Mouse (Mus musculus): ENCODE measurements around the gene Gm21964. TPM values are rescaled to one million over a fixed set of nuclear protein-coding genes. Genes with fewer than 3 reads are reported as not detected.

Gene Gm21964
- polyA plus RNA-seq, 1 experiment from 2014 or later = not detected

DNA sequence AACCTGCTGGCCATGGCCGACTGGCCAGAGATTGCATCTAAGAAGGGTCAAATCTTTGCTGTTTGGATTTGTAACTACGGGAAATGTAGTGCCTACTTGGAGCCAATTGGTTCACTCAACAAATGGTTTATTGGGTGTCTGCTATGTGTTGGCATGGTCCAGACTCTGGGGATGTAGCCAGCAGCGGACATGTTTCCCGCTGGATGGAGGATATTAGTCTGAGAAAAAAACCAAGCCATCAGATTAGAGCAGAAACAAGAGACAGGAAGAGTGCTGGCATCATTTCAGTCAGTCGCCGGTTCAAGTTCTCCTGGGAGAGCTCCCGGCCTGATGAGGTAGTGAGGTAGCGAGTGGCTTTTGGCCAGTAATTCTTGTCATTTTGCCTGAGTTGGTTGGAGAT, 33.2 kb downstream of the Gm21964 start:
- DNase-seq (ENCODE audit: low spot score) (no peak), ATAC-seq (replicated peaks; ENCODE audit: insufficient number of reproducible peaks, low FRiP score, low TSS enrichment, low read depth) (no peak)
- no peaks in the 10 kb centered on the region for H3K4me1 ChIP-seq (ENCODE audit: control insufficient read depth, insufficient read depth, low read length)
- 90% methylated on average over 8 of the region's 8 CpGs for WGBS
- H3K4me2 ChIP-seq (ENCODE audit: low read depth, low read length) = no peak overlapping the region
- H3K27ac ChIP-seq (replicated peaks; ENCODE audit: low read depth, low read length) = no peak overlapping the region
- no peaks in the 10 kb centered on the region for H3K9me3 ChIP-seq (replicated peaks; ENCODE audit: control insufficient read depth, low read length)
- no peaks in the 10 kb centered on the region for H3K36me3 ChIP-seq (replicated peaks; ENCODE audit: control insufficient read depth, insufficient read depth, low read depth, low read length)
- H3K27me3 ChIP-seq (ENCODE audit: control insufficient read depth, insufficient read depth, low read length) = no peaks in the 10 kb centered on the region
- H3K9ac ChIP-seq (replicated peaks; ENCODE audit: low read length) = no peak overlapping the region
- H3K4me3 ChIP-seq (ENCODE audit: low read depth, low read length) = no peak overlapping the region

DNA sequence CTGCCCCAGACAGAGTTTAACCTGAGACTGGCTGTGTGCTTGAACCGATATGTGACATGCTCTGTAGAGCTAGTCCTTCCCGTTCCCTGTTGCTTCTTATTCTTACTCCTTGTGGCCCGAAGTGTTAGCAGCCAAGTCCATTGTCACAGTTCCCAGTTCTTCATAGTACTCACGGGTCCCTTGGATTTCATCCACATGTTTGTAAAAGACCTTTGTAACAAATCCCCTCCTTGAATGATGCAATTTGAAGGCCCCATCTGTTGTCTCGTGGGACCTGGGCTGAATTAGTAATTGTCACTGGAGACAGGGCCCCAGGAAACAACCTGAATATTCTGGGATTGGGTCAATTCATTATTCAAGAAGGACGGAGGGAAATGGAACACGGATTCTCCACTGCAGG, 34.5 kb downstream of the Gm21964 start:
- 81% methylated on average over 7 of the region's 7 CpGs for WGBS

DNA sequence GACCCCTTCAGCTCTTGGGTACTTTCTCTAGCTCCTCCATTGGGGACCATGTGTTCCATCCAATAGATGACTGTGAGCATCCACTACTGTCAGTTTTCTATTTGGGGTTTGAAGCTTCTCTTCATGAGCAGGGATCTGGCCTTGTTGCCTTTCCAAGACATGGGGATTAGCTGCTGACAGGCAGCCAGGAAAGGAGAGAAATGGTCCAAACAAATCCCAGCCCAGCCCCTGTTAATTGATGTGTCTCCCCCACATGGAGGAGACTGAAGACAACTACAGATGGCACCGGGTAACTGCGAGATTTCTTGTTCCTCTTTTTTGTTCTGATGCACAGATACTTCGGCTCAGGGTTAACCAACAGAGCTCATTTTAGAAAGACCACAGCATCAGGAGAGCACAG, 39.1 kb downstream of the Gm21964 start:
- ATAC-seq (replicated peaks; ENCODE audit: insufficient number of reproducible peaks, low FRiP score, low TSS enrichment, low read depth) (no peak), DNase-seq (ENCODE audit: low spot score) (no peak)
- Histone ChIP-seq H3K4me3 (ENCODE audit: low read depth, low read length) (no peak overlapping the region), H3K4me1 (ENCODE audit: control insufficient read depth, insufficient read depth, low read length) (no peaks in the 10 kb centered on the region), H3K4me2 (ENCODE audit: low read depth, low read length) (no peak overlapping the region), H3K36me3 (replicated peaks; ENCODE audit: control insufficient read depth, insufficient read depth, low read depth, low read length) (no peaks in the 10 kb centered on the region), H3K27ac (replicated peaks; ENCODE audit: low read depth, low read length) (no peak overlapping the region), H3K9me3 (replicated peaks; ENCODE audit: control insufficient read depth, low read length) (no peaks in the 10 kb centered on the region), H3K27me3 (ENCODE audit: control insufficient read depth, insufficient read depth, low read length) (no peaks in the 10 kb centered on the region), H3K9ac (replicated peaks; ENCODE audit: low read length) (no peak overlapping the region)
- WGBS = 81% methylated on average over 3 of the region's 3 CpGs

More for the DNA sequence above, 34.5 kb downstream of the Gm21964 start:
- ATAC-seq (replicated peaks; ENCODE audit: insufficient number of reproducible peaks, low FRiP score, low TSS enrichment, low read depth) = no peak
- Histone ChIP-seq H3K4me1 (ENCODE audit: control insufficient read depth, insufficient read depth, low read length) (no peaks in the 10 kb centered on the region), H3K36me3 (replicated peaks; ENCODE audit: control insufficient read depth, insufficient read depth, low read depth, low read length) (no peaks in the 10 kb centered on the region), H3K4me2 (ENCODE audit: low read depth, low read length) (no peak overlapping the region), H3K9ac (replicated peaks; ENCODE audit: low read length) (no peak overlapping the region), H3K27me3 (ENCODE audit: control insufficient read depth, insufficient read depth, low read length) (no peaks in the 10 kb centered on the region), H3K9me3 (replicated peaks; ENCODE audit: control insufficient read depth, low read length) (no peaks in the 10 kb centered on the region), H3K4me3 (ENCODE audit: low read depth, low read length) (no peak overlapping the region), H3K27ac (replicated peaks; ENCODE audit: low read depth, low read length) (no peak overlapping the region)
- DNase-seq (ENCODE audit: low spot score) = no peak

DNA sequence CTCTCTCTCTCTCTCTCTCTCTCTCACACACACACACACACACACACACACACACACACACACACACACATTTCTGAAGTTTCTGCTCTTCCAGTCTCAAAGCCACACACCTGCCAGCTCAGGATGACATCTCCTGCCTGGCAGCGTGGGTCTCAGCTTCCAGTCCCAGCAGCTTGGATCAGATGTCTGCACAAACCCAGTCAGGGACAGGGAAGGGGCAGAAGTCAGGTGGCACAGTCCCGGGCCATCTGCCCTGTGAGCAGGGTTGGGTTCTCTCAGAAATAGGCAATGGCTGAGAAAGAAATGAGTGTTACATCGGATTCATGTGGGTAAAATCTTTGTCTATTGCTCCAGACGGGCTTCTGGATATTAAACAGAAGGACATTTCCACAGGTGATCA, 39.8 kb downstream of the Gm21964 start:
- H3K4me3 ChIP-seq (ENCODE audit: low read depth, low read length) = no peak overlapping the region
- ATAC-seq (replicated peaks; ENCODE audit: insufficient number of reproducible peaks, low FRiP score, low TSS enrichment, low read depth) = no peak
- WGBS = 73% methylated on average over 4 of the region's 4 CpGs

DNA sequence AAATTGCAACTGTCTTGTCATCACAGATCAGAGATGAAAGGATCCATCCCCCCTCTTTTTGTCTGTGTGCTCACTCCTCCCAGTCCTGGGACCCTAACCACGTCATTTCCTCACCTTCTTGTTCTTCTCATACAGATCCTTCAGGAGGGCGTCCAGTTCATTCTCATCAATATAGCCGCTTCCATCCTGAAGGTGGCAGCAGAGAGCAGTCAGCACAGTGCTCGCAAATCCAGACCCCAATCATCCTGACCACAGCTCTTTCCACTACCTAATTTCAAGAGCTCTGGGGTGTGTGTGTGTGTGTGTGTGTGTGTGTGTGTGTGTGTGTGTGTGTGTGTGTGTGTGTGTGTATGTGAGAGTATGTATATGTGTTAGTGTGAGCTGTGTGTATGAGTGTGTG, 44.5 kb downstream of the Gm21964 start:
- DNase-seq (ENCODE audit: low spot score) (peak; percentile 75), ATAC-seq (replicated peaks; ENCODE audit: insufficient number of reproducible peaks, low FRiP score, low TSS enrichment, low read depth) (0 out of 2 replicates have a peak, but pooled peaks have one; percentile 48)
- 0% methylated on average over 4 of the region's 4 CpGs for WGBS
- no peak overlapping the region for H3K9ac ChIP-seq (replicated peaks; ENCODE audit: low read length)
- H3K36me3 ChIP-seq (replicated peaks; ENCODE audit: control insufficient read depth, insufficient read depth, low read depth, low read length) = no peaks in the 10 kb centered on the region
- H3K4me2 ChIP-seq (ENCODE audit: low read depth, low read length) = no peak overlapping the region
- no peaks in the 10 kb centered on the region for H3K27me3 ChIP-seq (ENCODE audit: control insufficient read depth, insufficient read depth, low read length)
- H3K27ac ChIP-seq (replicated peaks; ENCODE audit: low read depth, low read length) = no peak overlapping the region
- no peak overlapping the region for H3K4me3 ChIP-seq (ENCODE audit: low read depth, low read length)
- H3K4me1 ChIP-seq (ENCODE audit: control insufficient read depth, insufficient read depth, low read length) = no peaks in the 10 kb centered on the region
- H3K9me3 ChIP-seq (replicated peaks; ENCODE audit: control insufficient read depth, low read length) = no peaks in the 10 kb centered on the region

More for the DNA sequence above, 39.8 kb downstream of the Gm21964 start:
- Histone ChIP-seq H3K27me3 (ENCODE audit: control insufficient read depth, insufficient read depth, low read length) (no peaks in the 10 kb centered on the region), H3K9ac (replicated peaks; ENCODE audit: low read length) (no peak overlapping the region), H3K27ac (replicated peaks; ENCODE audit: low read depth, low read length) (no peak overlapping the region), H3K4me1 (ENCODE audit: control insufficient read depth, insufficient read depth, low read length) (no peaks in the 10 kb centered on the region), H3K9me3 (replicated peaks; ENCODE audit: control insufficient read depth, low read length) (no peaks in the 10 kb centered on the region), H3K4me2 (ENCODE audit: low read depth, low read length) (no peak overlapping the region), H3K36me3 (replicated peaks; ENCODE audit: control insufficient read depth, insufficient read depth, low read depth, low read length) (no peaks in the 10 kb centered on the region)
- DNase-seq (ENCODE audit: low spot score) = no peak

DNA sequence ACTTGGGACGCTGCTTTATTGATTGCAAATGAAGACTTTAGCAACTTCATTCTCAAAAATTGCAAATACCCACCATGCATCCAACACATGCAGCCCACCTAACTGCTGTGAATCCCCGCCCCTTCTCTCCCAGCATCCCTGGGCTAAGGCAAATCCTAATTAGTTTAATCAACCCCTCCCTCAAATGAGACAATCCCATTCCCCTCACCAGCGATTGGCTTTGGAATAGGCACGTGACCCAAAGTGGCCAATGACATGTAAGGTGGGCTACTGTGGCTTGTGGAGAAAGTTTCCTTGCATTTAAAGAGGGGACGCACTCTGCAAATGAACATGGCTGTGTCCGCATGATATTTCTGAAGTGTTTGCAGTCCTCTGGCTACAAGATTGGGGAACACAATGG, 51.9 kb downstream of the Gm21964 start:
- Histone ChIP-seq H3K27ac (replicated peaks; ENCODE audit: low read depth, low read length) (no peak overlapping the region), H3K4me1 (ENCODE audit: control insufficient read depth, insufficient read depth, low read length) (no peaks in the 10 kb centered on the region), H3K9me3 (replicated peaks; ENCODE audit: control insufficient read depth, low read length) (no peaks in the 10 kb centered on the region), H3K4me3 (ENCODE audit: low read depth, low read length) (no peak overlapping the region), H3K4me2 (ENCODE audit: low read depth, low read length) (no peak overlapping the region), H3K36me3 (replicated peaks; ENCODE audit: control insufficient read depth, insufficient read depth, low read depth, low read length) (no peaks in the 10 kb centered on the region), H3K9ac (replicated peaks; ENCODE audit: low read length) (no peak overlapping the region), H3K27me3 (ENCODE audit: control insufficient read depth, insufficient read depth, low read length) (no peaks in the 10 kb centered on the region)
- 73% methylated on average over 6 of the region's 6 CpGs for WGBS
- DNase-seq (ENCODE audit: low spot score) (no peak), ATAC-seq (replicated peaks; ENCODE audit: insufficient number of reproducible peaks, low FRiP score, low TSS enrichment, low read depth) (no peak)

Other genes with a start within 250 kb of the Gm21964 start
- gene Phlpp2, start 232.7 kb upstream of the Gm21964 start, polyA plus RNA-seq (2014; fragmentation: Nextera tagmentation; extraction: Ambion mirVana) = 2.4 and 2.8 TPM in 2 replicates
- 0.43 and 0.65 TPM in 2 replicates for gene Marveld3, start 139.0 kb upstream of the Gm21964 start, polyA plus RNA-seq (2014; fragmentation: Nextera tagmentation; extraction: Ambion mirVana)
- gene Tat, start 110.8 kb upstream of the Gm21964 start, polyA plus RNA-seq (2014; fragmentation: Nextera tagmentation; extraction: Ambion mirVana) = not detected in 2 replicates
- not detected in 2 replicates for gene Chst4, start 61.5 kb upstream of the Gm21964 start, polyA plus RNA-seq (2014; fragmentation: Nextera tagmentation; extraction: Ambion mirVana)
- gene Zfp612, start 21.5 kb upstream of the Gm21964 start, polyA plus RNA-seq (2014; fragmentation: Nextera tagmentation; extraction: Ambion mirVana) = 8.9 and 9.4 TPM in 2 replicates
- not detected in 2 replicates for gene Gm17720, start 1.5 kb downstream of the Gm21964 start, polyA plus RNA-seq (2014; fragmentation: Nextera tagmentation; extraction: Ambion mirVana)
- gene Calb2, start 67.0 kb downstream of the Gm21964 start, polyA plus RNA-seq (2014; fragmentation: Nextera tagmentation; extraction: Ambion mirVana) = 5.0 and 6.6 TPM in 2 replicates
- 10.0 and 10.8 TPM in 2 replicates for gene Cmtr2, start 114.5 kb downstream of the Gm21964 start, polyA plus RNA-seq (2014; fragmentation: Nextera tagmentation; extraction: Ambion mirVana)
- gene Hydin, start 165.8 kb downstream of the Gm21964 start, polyA plus RNA-seq (2014; fragmentation: Nextera tagmentation; extraction: Ambion mirVana) = 0.17 TPM in 1 of 2 replicates, not detected in the other

Data from embryonic facial prominence, embryonic 11.5 days (tissue).